Mouse (Mus musculus): ENCODE measurements around the gene Hnrnpa2b1. TPM values are rescaled to one million over a fixed set of nuclear protein-coding genes. Genes with fewer than 3 reads are reported as not detected.

Gene Hnrnpa2b1
- total RNA-seq, 2 experiments from 2014 or later, result 329 to 380 TPM

GRCm38 (mm10) chr6:51417306-51417936 is 52.3 kb downstream of the Hnrnpa2b1 start:
- no peak for DNase-seq

GRCm38 (mm10) chr6:51416433-51416832 is 53.3 kb downstream of the Hnrnpa2b1 start:
- DNase-seq, result no peak

Other genes starting within 250 kb of the Hnrnpa2b1 start
- gene Nfe2l3, start 37.2 kb downstream of the Hnrnpa2b1 start, total RNA-seq (2021), result under 1 TPM; 0.12 to 0.16 TPM
- 10 to 100 TPM; 78.2 to 87.1 TPM for gene Cbx3, start 466 bp upstream of the Hnrnpa2b1 start, total RNA-seq (2021)
- gene Snx10, start 54.0 kb upstream of the Hnrnpa2b1 start, total RNA-seq (2021), result 10 to 100 TPM in 1 of 2 experiments, 1 to 10 TPM in 1; 7.8 to 12.0 TPM